In genomic region chr11:72469217-72469616, GRCm38 (mm10) we compare ENCODE assay signal across 7 mouse cellular contexts. TPM values are rescaled to one million over a fixed set of nuclear protein-coding genes. Genes with fewer than 3 reads are reported as not detected.
A peak's percentile ranks its signal among the peaks of the same experiment; 100 is the strongest.
DNase-seq lines count a peak whose midpoint lies in the region; ATAC-seq and TF ChIP-seq lines count a peak whose summit lies in the region.

No protein-coding gene starts in this region.

- no peak for TF ChIP-seq EP300 in CH12.LX (IDR thresholded peaks at IDR 0.05; ENCODE audit: low read length)

- no peak for TF ChIP-seq CTCF in CH12.LX (conservative IDR thresholded peaks at IDR 0.05 in 1 of 2, IDR thresholded peaks at IDR 0.05 in 1 of 2; ENCODE audit: low read depth in 2 of 2, low read length in 2 of 2)

- H3K79me2 ChIP-seq in CH12.LX (replicated peaks; ENCODE audit: control insufficient read depth, extremely low read depth, insufficient read depth, poor library complexity, severe bottlenecking) = no peaks in the 10 kb centered on the region

- TF ChIP-seq POLR2A in CH12.LX (IDR thresholded peaks at IDR 0.05; ENCODE audit: low read depth, low read length) = no peak

- peak; percentile 64; the same call in 1 of the 2 replicates for ATAC-seq in forebrain, embryonic 16.5 days

- DNase-seq in CH12.LX (ENCODE audit: extremely low read depth) (no peak), NIH3T3 (ENCODE audit: low read depth) (peak; percentile 51)
- DNase-seq in heart, postnatal 4 days = peak; percentile 89
- peak; percentile 91 for DNase-seq in layer of hippocampus, adult 9-11 months
- peak; percentile 91 for DNase-seq in lung, postnatal 14 days
- DNase-seq in testis, postnatal 10 days (ENCODE audit: low spot score) = peak; percentile 77

- WGBS in forebrain, embryonic 16.5 days = 19% methylated on average over 5 of the region's 5 CpGs

- no peak overlapping the region for H3K4me3 ChIP-seq in CH12.LX (replicated peaks in 1 of 3; ENCODE audit: low read depth in 2 of 3, low read length in 2 of 3, poor library complexity in 1 of 3)
- no peak overlapping the region for H3K4me3 ChIP-seq in forebrain, embryonic 16.5 days (replicated peaks; ENCODE audit: low read length)

- H3K4me1 ChIP-seq in CH12.LX (ENCODE audit: control insufficient read depth in 1 of 2, insufficient read depth in 2 of 2) = peaks cover 34 to 63% of the 10 kb centered on the region in 2 experiments
- H3K4me1 ChIP-seq in forebrain, embryonic 16.5 days (replicated peaks; ENCODE audit: control insufficient read depth, insufficient read depth, low read length) = peaks cover 8% of the 10 kb centered on the region

- in situ Hi-C loops in CH12.LX (cut with MboI; ENCODE audit: low pct_ligation_motif_present, low pct_unique_long_range_greater_than_20kb, low sequenced_read_pairs) = no loop called here

- no peak overlapping the region for H3K4me2 ChIP-seq in CH12.LX (ENCODE audit: insufficient read depth, low read depth, poor library complexity, severe bottlenecking)
- H3K4me2 ChIP-seq in forebrain, embryonic 16.5 days (ENCODE audit: low read length) = no peak overlapping the region

- dilution Hi-C loops in CH12.LX (cut with MboI; ENCODE audit: extremely low pct_ligation_motif_present, extremely low pct_unique_long_range_greater_than_20kb, low sequenced_read_pairs) = no loop called here

- H3K27ac ChIP-seq in CH12.LX (ENCODE audit: insufficient read depth, low read depth) = no peak overlapping the region
- no peak overlapping the region for H3K27ac ChIP-seq in forebrain, embryonic 16.5 days (ENCODE audit: low read length)

- no peak for TF ChIP-seq RAD21 in CH12.LX (IDR thresholded peaks at IDR 0.05; ENCODE audit: low read depth, low read length)

- H3K9me3 ChIP-seq in CH12.LX (replicated peaks; ENCODE audit: low read length) = no peaks in the 10 kb centered on the region
- no peaks in the 10 kb centered on the region for H3K9me3 ChIP-seq in forebrain, embryonic 16.5 days (ENCODE audit: control insufficient read depth, low read length)

- H3K27me3 ChIP-seq in CH12.LX (replicated peaks) = peaks cover 2% of the 10 kb centered on the region
- no peaks in the 10 kb centered on the region for H3K27me3 ChIP-seq in forebrain, embryonic 16.5 days (replicated peaks; ENCODE audit: control insufficient read depth, insufficient read depth, low read length)

- no peaks in the 10 kb centered on the region for H3K36me3 ChIP-seq in CH12.LX (replicated peaks in 1 of 2; ENCODE audit: control insufficient read depth in 1 of 2, insufficient read depth in 1 of 2, low read length in 1 of 2)
- no peaks in the 10 kb centered on the region for H3K36me3 ChIP-seq in forebrain, embryonic 16.5 days (ENCODE audit: control insufficient read depth, insufficient read depth)

- H3K9ac ChIP-seq in CH12.LX (ENCODE audit: insufficient read depth, low read depth) = no peak overlapping the region
- no peak overlapping the region for H3K9ac ChIP-seq in forebrain, embryonic 16.5 days (replicated peaks; ENCODE audit: low read depth, low read length)

TF ChIP-seq in CH12.LX, 34 proteins besides CTCF, POLR2A, EP300 and RAD21:
- TF ChIP-seq SMC3 (IDR thresholded peaks at IDR 0.05; ENCODE audit: low read depth, low read length) (no peak), CHD2 (IDR thresholded peaks at IDR 0.05; ENCODE audit: low read length) (0 out of 2 replicates have a peak, but pooled peaks have one; percentile 27), TCF12 (IDR thresholded peaks at IDR 0.05; ENCODE audit: low read depth, low read length) (no peak), MXI1 (IDR thresholded peaks at IDR 0.05; ENCODE audit: low read depth, low read length) (no peak)

RNA-seq across cellular contexts. Expression of gene Spns2, which starts 20.5 kb away (rescaled TPM):
- 0.08 and 0.17 TPM in 2 replicates for total RNA-seq in CH12.LX (2012; rRNA removed)
- total RNA-seq in CH12.LX (2014; rRNA removed) = 0.07 TPM in 1 of 2 replicates, not detected in the other
- polyA plus RNA-seq in CH12.LX (2012; ENCODE audit: insufficient read length, low read depth) = 0.10 and 0.14 TPM in 2 replicates
- polyA plus RNA-seq in forebrain, embryonic 16.5 days (2015; fragmentation: Nextera tagmentation; extraction: Ambion mirVana) = 6.6 and 9.3 TPM in 2 replicates
- 10 to 100 TPM; 17.0 to 18.0 TPM for total RNA-seq in heart, postnatal 4 days (2021)

RNA-seq across cellular contexts. Expression of gene Mybbp1a, which starts 28.1 kb away (rescaled TPM):
- total RNA-seq in CH12.LX (2012; rRNA removed) (245 and 334 TPM in 2 replicates), CH12.LX (2014; rRNA removed) (115 and 174 TPM in 2 replicates)
- 729 and 816 TPM in 2 replicates for polyA plus RNA-seq in CH12.LX (2012; ENCODE audit: insufficient read length, low read depth)
- 94.8 and 98.2 TPM in 2 replicates for polyA plus RNA-seq in forebrain, embryonic 16.5 days (2015; fragmentation: Nextera tagmentation; extraction: Ambion mirVana)
- 10 to 100 TPM; 55.6 to 55.9 TPM for total RNA-seq in heart, postnatal 4 days (2021)

RNA-seq across cellular contexts. Expression of gene Ggt6, which starts 33.9 kb away (rescaled TPM):
- total RNA-seq in CH12.LX (2012; rRNA removed) (0.13 TPM in 2 replicates), CH12.LX (2014; rRNA removed) (not detected in 2 replicates)
- 0.19 TPM in 1 of 2 replicates, not detected in the other for polyA plus RNA-seq in CH12.LX (2012; ENCODE audit: insufficient read length, low read depth)
- polyA plus RNA-seq in forebrain, embryonic 16.5 days (2015; fragmentation: Nextera tagmentation; extraction: Ambion mirVana) = not detected in 2 replicates
- not detected for total RNA-seq in heart, postnatal 4 days (2021)

RNA-seq across cellular contexts. Expression of gene Smtnl2, which starts 57.7 kb away (rescaled TPM):
- total RNA-seq in CH12.LX (2012; rRNA removed) (0.25 and 0.47 TPM in 2 replicates), CH12.LX (2014; rRNA removed) (0.26 and 0.47 TPM in 2 replicates)
- 0.10 TPM in 1 of 2 replicates, not detected in the other for polyA plus RNA-seq in CH12.LX (2012; ENCODE audit: insufficient read length, low read depth)
- 4.5 and 8.0 TPM in 2 replicates for polyA plus RNA-seq in forebrain, embryonic 16.5 days (2015; fragmentation: Nextera tagmentation; extraction: Ambion mirVana)
- total RNA-seq in heart, postnatal 4 days (2021) = 10 to 100 TPM; 62.2 to 63.4 TPM

Comparison
In these comparisons a context has a peak if more than half of its experiments do, and no peak if none do; other contexts are left out.
1. RNA of gene Spns2, which starts 20.5 kb away (total RNA-seq): 17.0 to 18.0 TPM in heart, postnatal 4 days; 0.07 to 0.17 TPM in CH12.LX; every median in the first group is over 10 times any median in the second.